Mouse (Mus musculus) heart, embryonic 16.5 days (tissue): ENCODE measurements around the gene Unc119b. TPM values are rescaled to one million over a fixed set of nuclear protein-coding genes. Genes with fewer than 3 reads are reported as not detected.
"Not testable (repeated sequence)": the region's sequence is repeated elsewhere in the genome, so short reads cannot be mapped to it uniquely, and the experiment has no call there.

ENCODE experiments used
- ATAC-seq: fragments of 200-750 bp; cut with Nextera tagmentation; replicated peaks from 2 replicates; pipeline ENCODE4 v1.8.0; 2017; ENCODE audit warnings: moderate number of reproducible peaks; ENCODE audit not compliant: insufficient read depth, low FRiP score; ENCODE audit errors: extremely low read depth
- H3K27ac ChIP-seq: fragments of 300-500 bp; sonication (generic); 2 replicates; pipeline ENCODE4 v1.5.1; 2014; ENCODE audit warnings: mild to moderate bottlenecking, low read length, control low read depth, moderate library complexity
- H3K27me3 ChIP-seq: fragments of 300-500 bp; sonication (generic); 2 replicates; pipeline ENCODE4 v1.6.1; 2014; ENCODE audit warnings: low read length, mixed read lengths; ENCODE audit not compliant: control insufficient read depth, insufficient read depth
- H3K36me3 ChIP-seq: fragments of 300-500 bp; sonication (generic); 2 replicates; pipeline ENCODE4 v1.6.1; 2014; ENCODE audit not compliant: control insufficient read depth, insufficient read depth
- H3K4me1 ChIP-seq: fragments of 300-500 bp; sonication (generic); 2 replicates; pipeline ENCODE4 v1.6.1; 2014; ENCODE audit warnings: low read length, mixed read lengths; ENCODE audit not compliant: control insufficient read depth, insufficient read depth
- H3K4me2 ChIP-seq: fragments of 300-500 bp; sonication (generic); 2 replicates; pipeline ENCODE4 v1.6.1; 2014; ENCODE audit warnings: low read depth, mild to moderate bottlenecking, control low read depth, low read length
- H3K4me3 ChIP-seq: fragments of 300-500 bp; sonication (generic); 2 replicates; pipeline ENCODE4 v1.5.1; 2014; ENCODE audit warnings: mild to moderate bottlenecking, control low read depth, low read length
- H3K9ac ChIP-seq: fragments of 300-500 bp; sonication (generic); 2 replicates; pipeline ENCODE4 v1.6.1; 2014; ENCODE audit warnings: low read length, control low read depth
- H3K9me3 ChIP-seq: fragments of 300-500 bp; sonication (generic); replicated peaks from 2 replicates; pipeline ENCODE4 v1.6.1; 2016; ENCODE audit warnings: low read length; ENCODE audit not compliant: control insufficient read depth
- WGBS: fragments of 180-500 bp; shearing (Covaris S2); extraction: QIAGEN DNeasy Blood & Tissue Kit; methylation state at CpG from one replicate; pipeline ENCODE4 v1.1.7; 2014; 5-methylcytosine and 5-hydroxymethylcytosine counted together
- polyA plus RNA-seq: library from polyadenylated mRNA; unstranded; fragments of >200 nt; fragmentation: Nextera tagmentation; extraction: Ambion mirVana; gene quantifications from 2 replicates; pipeline ENCODE4 v1.2.1, GENCODE M21; 2015

Unc119b gene
- polyA plus RNA-seq, 1 experiment from 2014 or later = 20.7 TPM

DNA sequence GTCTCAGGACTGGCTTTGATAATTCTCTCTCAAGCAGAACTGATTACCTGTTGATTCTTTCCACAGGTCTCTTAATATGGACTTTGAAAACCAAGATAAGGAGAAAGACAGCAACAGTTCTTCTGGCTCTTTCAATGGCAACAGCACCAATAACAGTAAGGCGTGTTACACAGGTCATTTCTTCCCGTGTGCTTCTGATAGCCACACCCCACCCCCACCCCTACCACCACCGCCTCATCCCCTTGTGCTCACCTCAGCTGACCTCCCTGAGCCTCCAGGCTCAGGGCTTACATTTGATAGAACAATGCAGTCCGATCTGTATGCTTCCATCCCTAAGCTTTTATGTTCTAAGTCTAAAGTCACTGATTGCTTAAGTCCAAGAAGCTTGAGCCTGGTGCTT lies 60.0 kb downstream of the Unc119b start:
- Histone ChIP-seq H3K36me3 (peaks cover 4% of the 10 kb centered on the region; the same call in 1 of the 2 replicates), H3K4me3 (no peak overlapping the region), H3K4me1 (peaks cover 22% of the 10 kb centered on the region), H3K27ac (no peak overlapping the region), H3K9me3 (no peaks in the 10 kb centered on the region), H3K27me3 (no peaks in the 10 kb centered on the region), H3K4me2 (no peak overlapping the region), H3K9ac (no peak overlapping the region)
- ATAC-seq = no peak
- 70% methylated on average over 4 of the region's 4 CpGs for WGBS

GRCm38 (mm10) chr5:115073306-115073705 lies 61.5 kb downstream of the Unc119b start:
- not testable (repeated sequence) for H3K27me3 ChIP-seq, H3K4me3 ChIP-seq, H3K9me3 ChIP-seq, H3K4me2 ChIP-seq, H3K9ac ChIP-seq, H3K27ac ChIP-seq, H3K36me3 ChIP-seq, ATAC-seq
- peaks cover 33% of the 10 kb centered on the region for H3K4me1 ChIP-seq
- 79% methylated on average over 8 of the region's 8 CpGs for WGBS

Other genes with a start within 250 kb of the Unc119b start
- gene Oasl2, start 238.0 kb downstream of the Unc119b start, polyA plus RNA-seq = 15.4 and 26.9 TPM in 2 replicates
- gene Oasl1, start 211.7 kb downstream of the Unc119b start, polyA plus RNA-seq = 0.89 and 1.4 TPM in 2 replicates
- gene 2210016L21Rik, start 192.8 kb downstream of the Unc119b start, polyA plus RNA-seq = 32.6 and 37.1 TPM in 2 replicates
- gene Hnf1a, start 163.9 kb downstream of the Unc119b start, polyA plus RNA-seq = 0.22 and 0.46 TPM in 2 replicates
- gene Sppl3, start 123.8 kb downstream of the Unc119b start, polyA plus RNA-seq = 6.8 and 7.3 TPM in 2 replicates
- 9.2 and 14.9 TPM in 2 replicates for gene Gm10401, start 36.7 kb downstream of the Unc119b start, polyA plus RNA-seq
- gene Acads, start 15.6 kb downstream of the Unc119b start, polyA plus RNA-seq = 140 and 143 TPM in 2 replicates
- 50.7 and 55.8 TPM in 2 replicates for gene Mlec, start 23.2 kb upstream of the Unc119b start, polyA plus RNA-seq
- 0.51 and 1.1 TPM in 2 replicates for gene Cabp1, start 59.4 kb upstream of the Unc119b start, polyA plus RNA-seq
- gene Pop5, start 100.9 kb upstream of the Unc119b start, polyA plus RNA-seq = 70.5 and 76.5 TPM in 2 replicates
- gene Rnf10, start 137.9 kb upstream of the Unc119b start, polyA plus RNA-seq = 126 and 133 TPM in 2 replicates
- gene Coq5, start 144.7 kb upstream of the Unc119b start, polyA plus RNA-seq = 91.0 and 95.7 TPM in 2 replicates
- gene Dynll1, start 166.0 kb upstream of the Unc119b start, polyA plus RNA-seq = 1,055 and 1,099 TPM in 2 replicates
- 94.3 and 131 TPM in 2 replicates for gene Srsf9, start 192.2 kb upstream of the Unc119b start, polyA plus RNA-seq
- gene Gatc, start 206.2 kb upstream of the Unc119b start, polyA plus RNA-seq = 22.4 and 24.6 TPM in 2 replicates
- 39.2 and 40.2 TPM in 2 replicates for gene Triap1, start 206.2 kb upstream of the Unc119b start, polyA plus RNA-seq
- gene Cox6a1, start 214.0 kb upstream of the Unc119b start, polyA plus RNA-seq = 1,358 and 1,596 TPM in 2 replicates